Mouse (Mus musculus) cerebellum, postnatal 10 days (tissue): ENCODE measurements around the gene Pxmp2.

Experiments used
- DNase-seq, 2 experiments: peaks; one replicate each; pipeline ENCODE4 v3.0.0; 2021; ENCODE audit warnings: mixed read lengths in 2 of 2

Pxmp2 gene

DNA sequence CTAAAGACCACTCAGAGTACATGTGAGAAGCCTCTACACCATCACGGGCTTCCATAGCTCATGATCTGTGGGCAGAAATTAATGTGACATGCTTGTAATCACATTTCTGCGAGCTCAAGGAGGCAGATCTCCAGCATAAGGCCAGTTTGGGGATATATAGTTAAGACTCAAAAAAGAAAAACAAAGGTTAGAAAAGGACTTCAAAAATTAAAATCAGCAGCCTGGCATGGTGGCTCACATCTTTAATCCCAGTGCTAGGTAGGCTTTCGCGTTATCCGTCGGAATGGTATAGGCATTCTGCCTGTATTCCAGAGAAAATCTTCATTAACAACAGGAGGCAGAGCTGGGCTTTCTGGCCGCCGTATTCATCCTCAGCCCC is 55.6 kb downstream of the Pxmp2 start:
- DNase-seq, result no peak

- no peak for DNase-seq
Measured at GRCm38 (mm10) chr5:110227336-110227883, 58.6 kb downstream of the Pxmp2 start.

- DNase-seq, result no peak
Measured at GRCm38 (mm10) chr5:110225056-110225455, 60.9 kb downstream of the Pxmp2 start.
